Mouse (Mus musculus): ENCODE results near the gene Psenen. TPM values are rescaled to one million over a fixed set of nuclear protein-coding genes. Genes with fewer than 3 reads are reported as not detected.
A peak's percentile ranks its signal among the peaks of the same experiment; 100 is the strongest.

The Psenen gene
- polyA plus RNA-seq, 1 experiment from 2014 or later, result 144 TPM

- Histone ChIP-seq H3K27ac (ENCODE audit: low read length) (no peak overlapping the region), H3K4me1 (replicated peaks; ENCODE audit: control insufficient read depth, insufficient read depth, low read length) (no peaks in the 10 kb centered on the region), H3K4me3 (ENCODE audit: low read length) (no peak overlapping the region), H3K4me2 (ENCODE audit: low read depth, low read length) (no peak overlapping the region), H3K27me3 (ENCODE audit: control insufficient read depth, insufficient read depth, low read depth, low read length) (no peaks in the 10 kb centered on the region), H3K9me3 (ENCODE audit: control insufficient read depth, low read length) (no peaks in the 10 kb centered on the region), H3K36me3 (ENCODE audit: control insufficient read depth, insufficient read depth, low read length) (no peaks in the 10 kb centered on the region), H3K9ac (ENCODE audit: low read length) (no peak overlapping the region)
- ATAC-seq (ENCODE audit: low read depth), result 0 out of 2 replicates have a peak, but pooled peaks have one; percentile 12
- WGBS, result 55% methylated on average over 24 of the region's 24 CpGs
Observed at GRCm38 (mm10) chr7:30515003-30515760, 48.2 kb downstream of the Psenen start.

Small RNA genes within 50 kb of the gene (microRNA-seq; reads per million reads assigned to microRNA genes)
- 1.8 reads per million for gene Gm38670
- gene Mir3569, result not detected

Other genes with a start within 250 kb of the Psenen start
- 32.5 and 33.6 TPM in 2 replicates for gene Syne4, start 248.8 kb downstream of the Psenen start, polyA plus RNA-seq (2015; fragmentation: Nextera tagmentation; extraction: Ambion mirVana)
- gene E130208F15Rik, start 241.9 kb downstream of the Psenen start, polyA plus RNA-seq (2015; fragmentation: Nextera tagmentation; extraction: Ambion mirVana), result 0.38 TPM in 1 of 2 replicates, not detected in the other
- 14.5 and 15.8 TPM in 2 replicates for gene Sdhaf1, start 239.7 kb downstream of the Psenen start, polyA plus RNA-seq (2015; fragmentation: Nextera tagmentation; extraction: Ambion mirVana)
- 3.5 and 3.9 TPM in 2 replicates for gene Lrfn3, start 200.9 kb downstream of the Psenen start, polyA plus RNA-seq (2015; fragmentation: Nextera tagmentation; extraction: Ambion mirVana)
- gene Tyrobp, start 149.9 kb downstream of the Psenen start, polyA plus RNA-seq (2015; fragmentation: Nextera tagmentation; extraction: Ambion mirVana), result 53.5 and 63.9 TPM in 2 replicates
- 2.0 and 2.6 TPM in 2 replicates for gene Hcst, start 143.8 kb downstream of the Psenen start, polyA plus RNA-seq (2015; fragmentation: Nextera tagmentation; extraction: Ambion mirVana)
- gene Nfkbid, start 141.9 kb downstream of the Psenen start, polyA plus RNA-seq (2015; fragmentation: Nextera tagmentation; extraction: Ambion mirVana), result 1.9 and 2.0 TPM in 2 replicates
- 20.4 and 22.3 TPM in 2 replicates for gene Aplp1, start 118.1 kb downstream of the Psenen start, polyA plus RNA-seq (2015; fragmentation: Nextera tagmentation; extraction: Ambion mirVana)
- not detected in 2 replicates for gene Kirrel2, start 105.9 kb downstream of the Psenen start, polyA plus RNA-seq (2015; fragmentation: Nextera tagmentation; extraction: Ambion mirVana)
- gene Nphs1, start 105.3 kb downstream of the Psenen start, polyA plus RNA-seq (2015; fragmentation: Nextera tagmentation; extraction: Ambion mirVana), result not detected in 2 replicates
- gene Prodh2, start 70.0 kb downstream of the Psenen start, polyA plus RNA-seq (2015; fragmentation: Nextera tagmentation; extraction: Ambion mirVana), result 0.41 and 2.4 TPM in 2 replicates
- 7.6 and 7.8 TPM in 2 replicates for gene Arhgap33, start 28.6 kb downstream of the Psenen start, polyA plus RNA-seq (2015; fragmentation: Nextera tagmentation; extraction: Ambion mirVana)
- gene Hspb6, start 11.4 kb downstream of the Psenen start, polyA plus RNA-seq (2015; fragmentation: Nextera tagmentation; extraction: Ambion mirVana), result 32.0 and 34.0 TPM in 2 replicates
- 12.9 and 14.9 TPM in 2 replicates for gene Proser3, start 11.3 kb downstream of the Psenen start, polyA plus RNA-seq (2015; fragmentation: Nextera tagmentation; extraction: Ambion mirVana)
- 38.1 and 46.1 TPM in 2 replicates for gene Lin37, start 3.8 kb downstream of the Psenen start, polyA plus RNA-seq (2015; fragmentation: Nextera tagmentation; extraction: Ambion mirVana)
- 95.5 and 96.3 TPM in 2 replicates for gene U2af1l4, start 326 bp downstream of the Psenen start, polyA plus RNA-seq (2015; fragmentation: Nextera tagmentation; extraction: Ambion mirVana)
- 14.3 and 18.2 TPM in 2 replicates for gene Gm49396, start 283 bp downstream of the Psenen start, polyA plus RNA-seq (2015; fragmentation: Nextera tagmentation; extraction: Ambion mirVana)
- 4.2 and 6.4 TPM in 2 replicates for gene Igflr1, start 1.8 kb upstream of the Psenen start, polyA plus RNA-seq (2015; fragmentation: Nextera tagmentation; extraction: Ambion mirVana)
- 8.7 and 10.0 TPM in 2 replicates for gene Kmt2b, start 25.1 kb upstream of the Psenen start, polyA plus RNA-seq (2015; fragmentation: Nextera tagmentation; extraction: Ambion mirVana)
- 4.5 and 4.6 TPM in 2 replicates for gene Zbtb32, start 35.3 kb upstream of the Psenen start, polyA plus RNA-seq (2015; fragmentation: Nextera tagmentation; extraction: Ambion mirVana)
- gene Upk1a, start 49.2 kb upstream of the Psenen start, polyA plus RNA-seq (2015; fragmentation: Nextera tagmentation; extraction: Ambion mirVana), result 1.8 and 1.9 TPM in 2 replicates
- 902 and 945 TPM in 2 replicates for gene Cox6b1, start 62.5 kb upstream of the Psenen start, polyA plus RNA-seq (2015; fragmentation: Nextera tagmentation; extraction: Ambion mirVana)
- not detected in 2 replicates for gene Etv2, start 72.2 kb upstream of the Psenen start, polyA plus RNA-seq (2015; fragmentation: Nextera tagmentation; extraction: Ambion mirVana)
- 106 and 110 TPM in 2 replicates for gene Rbm42, start 86.7 kb upstream of the Psenen start, polyA plus RNA-seq (2015; fragmentation: Nextera tagmentation; extraction: Ambion mirVana)
- 49.6 and 58.2 TPM in 2 replicates for gene Haus5, start 101.4 kb upstream of the Psenen start, polyA plus RNA-seq (2015; fragmentation: Nextera tagmentation; extraction: Ambion mirVana)
- gene Pmis2, start 108.0 kb upstream of the Psenen start, polyA plus RNA-seq (2015; fragmentation: Nextera tagmentation; extraction: Ambion mirVana), result not detected in 2 replicates
- gene 2200002J24Rik, start 135.3 kb upstream of the Psenen start, polyA plus RNA-seq (2015; fragmentation: Nextera tagmentation; extraction: Ambion mirVana), result 0.75 and 1.4 TPM in 2 replicates
- 0.10 and 0.26 TPM in 2 replicates for gene Atp4a, start 148.6 kb upstream of the Psenen start, polyA plus RNA-seq (2015; fragmentation: Nextera tagmentation; extraction: Ambion mirVana)
- gene Tmem147, start 165.9 kb upstream of the Psenen start, polyA plus RNA-seq (2015; fragmentation: Nextera tagmentation; extraction: Ambion mirVana), result 148 and 160 TPM in 2 replicates
- 0.45 and 0.58 TPM in 2 replicates for gene Gapdhs, start 180.1 kb upstream of the Psenen start, polyA plus RNA-seq (2015; fragmentation: Nextera tagmentation; extraction: Ambion mirVana)
- gene Sbsn, start 187.8 kb upstream of the Psenen start, polyA plus RNA-seq (2015; fragmentation: Nextera tagmentation; extraction: Ambion mirVana), result 1.5 and 2.6 TPM in 2 replicates
- gene Dmkn, start 200.1 kb upstream of the Psenen start, polyA plus RNA-seq (2015; fragmentation: Nextera tagmentation; extraction: Ambion mirVana), result 12.6 and 21.0 TPM in 2 replicates
- gene Krtdap, start 224.3 kb upstream of the Psenen start, polyA plus RNA-seq (2015; fragmentation: Nextera tagmentation; extraction: Ambion mirVana), result 3.7 and 18.1 TPM in 2 replicates

All from lung, embryonic 16.5 days (tissue).